Mouse (Mus musculus) midbrain, embryonic 10.5 days (tissue): ENCODE results near the gene Mapk10. TPM values are rescaled to one million over a fixed set of nuclear protein-coding genes. Genes with fewer than 3 reads are reported as not detected.
A peak's percentile ranks its signal among the peaks of the same experiment; 100 is the strongest.

Experiments used
- DNase-seq: peaks from one replicate; pipeline ENCODE4 v3.0.0-alpha.2; 2017; ENCODE audit warnings: low spot score
- H3K27ac ChIP-seq: fragments of 300-500 bp; sonication (generic); replicated peaks from 2 replicates; pipeline ENCODE4 v1.5.1; 2016; ENCODE audit warnings: mild to moderate bottlenecking
- H3K27me3 ChIP-seq: fragments of 300-500 bp; sonication (generic); 2 replicates; pipeline ENCODE4 v1.6.1; 2016; ENCODE audit warnings: low read depth, mild to moderate bottlenecking; ENCODE audit not compliant: poor library complexity, severe bottlenecking
- H3K36me3 ChIP-seq: fragments of 300-500 bp; sonication (generic); 2 replicates; pipeline ENCODE4 v1.6.1; 2016; ENCODE audit warnings: mild to moderate bottlenecking, moderate library complexity
- H3K4me1 ChIP-seq: fragments of 300-500 bp; sonication (generic); 2 replicates; pipeline ENCODE4 v1.6.1; 2016
- H3K4me3 ChIP-seq: fragments of 300-500 bp; sonication (generic); 2 replicates; pipeline ENCODE4 v1.5.1; 2016; ENCODE audit warnings: mild to moderate bottlenecking, moderate library complexity
- H3K9me3 ChIP-seq: fragments of 300-500 bp; sonication (generic); replicated peaks from 2 replicates; pipeline ENCODE4 v1.6.1; 2016; ENCODE audit warnings: mild to moderate bottlenecking
- WGBS: fragments of 180-500 bp; shearing (Covaris S2); methylation state at CpG from one replicate; pipeline ENCODE4 v1.1.7; 2016; 5-methylcytosine and 5-hydroxymethylcytosine counted together
- polyA plus RNA-seq: library from polyadenylated mRNA; unstranded; fragments of >200 nt; fragmentation: Nextera tagmentation; extraction: Ambion mirVana; gene quantifications from 2 replicates; pipeline ENCODE4 v1.2.1, GENCODE M21; 2016

Gene Mapk10
- polyA plus RNA-seq, 1 experiment from 2014 or later: 14.9 TPM

DNA sequence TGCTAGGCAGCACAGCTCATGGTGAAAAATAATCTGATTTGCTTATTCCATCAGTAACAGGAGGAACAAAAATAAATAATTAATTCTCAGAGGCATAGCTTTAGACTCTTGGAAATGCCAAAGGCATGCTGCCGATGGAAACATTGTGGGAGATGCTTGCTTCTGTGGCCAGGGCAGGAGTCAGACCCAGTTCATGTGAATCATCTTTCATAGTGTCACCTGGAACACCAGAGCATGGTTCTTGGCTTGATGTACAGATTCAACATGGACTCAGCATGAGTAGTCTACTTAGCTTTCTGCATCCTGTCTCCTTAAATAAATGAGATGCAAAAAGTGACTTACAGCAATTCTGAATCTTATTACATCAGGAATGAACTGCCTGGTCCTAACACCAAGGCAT, 109.0 kb downstream of the Mapk10 start:
- no peak overlapping the region for H3K27ac ChIP-seq
- no peak for DNase-seq
- no peak overlapping the region for H3K4me3 ChIP-seq
- H3K9me3 ChIP-seq: no peaks in the 10 kb centered on the region
- WGBS: 80% methylated on average over 1 of the region's 1 CpGs
- H3K36me3 ChIP-seq: no peaks in the 10 kb centered on the region
- H3K27me3 ChIP-seq: no peaks in the 10 kb centered on the region
- H3K4me1 ChIP-seq: peaks cover 4% of the 10 kb centered on the region; the same call in 1 of the 2 replicates

DNA sequence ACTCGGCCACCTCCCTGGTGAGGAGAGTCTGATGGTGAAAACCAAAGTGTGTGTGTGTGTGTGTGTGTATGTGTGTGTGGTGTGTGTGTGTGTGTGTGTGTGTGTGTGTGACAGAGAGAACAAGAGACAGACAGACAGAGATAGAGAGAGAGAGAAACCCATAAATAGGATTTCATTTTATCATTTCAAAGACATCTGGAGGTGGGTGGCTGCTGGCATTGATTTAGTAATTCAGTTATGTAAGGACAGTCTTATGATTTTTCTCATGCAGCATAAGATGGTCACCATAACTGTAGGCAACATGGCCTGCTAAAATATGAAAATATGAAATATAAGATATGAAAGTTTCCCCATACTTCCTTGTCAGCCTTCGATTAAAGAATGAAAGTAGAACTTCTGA, 117.0 kb downstream of the Mapk10 start:
- no peaks in the 10 kb centered on the region for H3K27me3 ChIP-seq
- no peak overlapping the region for H3K27ac ChIP-seq
- 90% methylated on average over 2 of the region's 2 CpGs for WGBS
- H3K4me3 ChIP-seq: no peak overlapping the region
- H3K36me3 ChIP-seq: no peaks in the 10 kb centered on the region
- H3K4me1 ChIP-seq: no peaks in the 10 kb centered on the region
- DNase-seq: no peak
- no peaks in the 10 kb centered on the region for H3K9me3 ChIP-seq

GRCm38 (mm10) chr5:103085844-103086243, 125.3 kb downstream of the Mapk10 start:
- H3K27me3 ChIP-seq: no peaks in the 10 kb centered on the region
- no peak overlapping the region for H3K4me3 ChIP-seq
- DNase-seq: no peak
- no peaks in the 10 kb centered on the region for H3K9me3 ChIP-seq
- no peak overlapping the region for H3K27ac ChIP-seq
- no peaks in the 10 kb centered on the region for H3K4me1 ChIP-seq
- WGBS: 88% methylated on average over 2 of the region's 2 CpGs
- H3K36me3 ChIP-seq: no peaks in the 10 kb centered on the region

DNA sequence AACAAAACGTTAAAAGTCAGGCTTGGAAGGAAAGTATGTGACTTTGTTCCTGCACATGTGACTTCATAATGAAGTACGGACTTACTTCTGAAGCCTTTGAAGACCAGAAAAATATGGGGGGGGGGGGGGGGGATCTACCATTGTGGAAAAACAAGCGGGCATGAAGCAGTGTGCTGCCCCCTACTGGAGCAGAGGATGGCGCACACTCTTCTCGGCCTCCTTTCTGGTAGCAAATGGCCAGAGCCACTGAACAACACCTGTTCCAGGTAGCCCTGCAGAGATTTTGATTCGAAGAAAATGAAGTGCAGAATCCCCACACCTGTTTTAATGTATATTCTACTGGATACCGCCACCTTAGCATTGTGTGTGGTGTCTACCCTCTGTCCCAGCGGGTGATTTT, 135.7 kb downstream of the Mapk10 start:
- no peak overlapping the region for H3K27ac ChIP-seq
- WGBS: 57% methylated on average over 8 of the region's 8 CpGs
- no peaks in the 10 kb centered on the region for H3K9me3 ChIP-seq
- H3K27me3 ChIP-seq: no peaks in the 10 kb centered on the region
- H3K4me1 ChIP-seq: peaks cover 10% of the 10 kb centered on the region
- H3K4me3 ChIP-seq: no peak overlapping the region
- no peak for DNase-seq
- H3K36me3 ChIP-seq: no peaks in the 10 kb centered on the region

DNA sequence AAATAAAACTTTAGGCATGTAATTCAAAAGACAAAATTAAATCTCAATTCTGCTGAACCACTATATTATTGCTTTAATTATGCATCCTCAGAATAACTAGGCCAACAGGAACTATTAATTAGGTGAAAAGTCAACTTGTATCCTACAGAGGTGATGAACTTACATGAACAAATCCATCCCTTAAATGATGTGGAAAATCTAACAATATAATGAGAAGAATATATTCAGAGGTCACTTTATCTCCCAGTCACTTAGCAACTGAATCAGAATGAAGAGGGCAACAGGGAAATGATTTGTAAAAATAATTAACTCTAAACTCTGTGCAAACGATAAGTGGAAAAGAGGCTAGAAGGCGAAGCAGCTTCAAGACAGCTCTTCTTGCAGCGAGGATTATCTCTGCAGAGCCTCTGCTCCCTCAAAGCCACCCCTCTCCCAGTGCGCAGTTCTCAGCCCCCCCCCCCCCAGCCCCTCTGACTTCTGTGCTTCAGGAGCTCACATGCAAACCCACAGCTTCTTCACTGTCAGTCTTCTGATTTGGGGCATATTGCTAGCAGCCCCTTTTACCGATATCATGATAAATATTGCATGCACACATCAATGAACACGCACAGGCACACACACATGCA, 138.8 kb downstream of the Mapk10 start:
- Histone ChIP-seq H3K36me3 (no peaks in the 10 kb centered on the region), H3K27me3 (no peaks in the 10 kb centered on the region), H3K4me3 (no peak overlapping the region), H3K27ac (no peak overlapping the region), H3K9me3 (no peaks in the 10 kb centered on the region), H3K4me1 (peaks cover 10% of the 10 kb centered on the region)
- no peak for DNase-seq
- 59% methylated on average over 5 of the region's 6 CpGs for WGBS

DNA sequence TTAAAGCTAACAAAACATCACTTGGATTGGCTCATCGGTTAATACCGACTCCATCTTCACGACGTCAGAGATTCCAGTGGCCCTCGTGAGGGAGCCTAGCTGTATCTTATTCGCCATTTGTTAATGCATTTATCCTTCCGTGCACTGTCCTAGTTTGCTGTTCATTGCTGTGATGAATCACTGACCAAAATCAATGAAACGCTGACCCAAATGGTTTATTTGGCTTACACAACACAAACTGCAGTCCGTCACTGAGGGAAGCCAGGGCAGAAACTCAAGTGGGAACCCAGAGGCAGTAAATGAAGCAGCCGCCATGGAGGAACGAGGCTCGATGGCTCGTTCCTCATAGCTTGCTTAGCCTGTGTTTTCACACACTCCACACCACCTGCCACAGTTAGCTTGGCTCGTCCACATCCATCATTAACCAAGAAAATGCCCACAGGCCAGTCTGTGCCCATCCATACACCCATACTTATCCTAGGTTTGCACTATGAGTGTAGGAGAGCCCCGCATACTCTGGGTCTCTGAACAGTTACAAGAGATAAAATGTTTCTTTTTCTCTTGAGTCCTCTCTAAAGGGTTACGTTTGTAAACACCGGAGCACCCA, 140.0 kb downstream of the Mapk10 start:
- Histone ChIP-seq H3K4me1 (peaks cover 10% of the 10 kb centered on the region), H3K36me3 (no peaks in the 10 kb centered on the region), H3K9me3 (no peaks in the 10 kb centered on the region), H3K27me3 (no peaks in the 10 kb centered on the region), H3K4me3 (no peak overlapping the region), H3K27ac (no peak overlapping the region)
- 94% methylated on average over 17 of the region's 17 CpGs for WGBS
- DNase-seq: no peak

DNA sequence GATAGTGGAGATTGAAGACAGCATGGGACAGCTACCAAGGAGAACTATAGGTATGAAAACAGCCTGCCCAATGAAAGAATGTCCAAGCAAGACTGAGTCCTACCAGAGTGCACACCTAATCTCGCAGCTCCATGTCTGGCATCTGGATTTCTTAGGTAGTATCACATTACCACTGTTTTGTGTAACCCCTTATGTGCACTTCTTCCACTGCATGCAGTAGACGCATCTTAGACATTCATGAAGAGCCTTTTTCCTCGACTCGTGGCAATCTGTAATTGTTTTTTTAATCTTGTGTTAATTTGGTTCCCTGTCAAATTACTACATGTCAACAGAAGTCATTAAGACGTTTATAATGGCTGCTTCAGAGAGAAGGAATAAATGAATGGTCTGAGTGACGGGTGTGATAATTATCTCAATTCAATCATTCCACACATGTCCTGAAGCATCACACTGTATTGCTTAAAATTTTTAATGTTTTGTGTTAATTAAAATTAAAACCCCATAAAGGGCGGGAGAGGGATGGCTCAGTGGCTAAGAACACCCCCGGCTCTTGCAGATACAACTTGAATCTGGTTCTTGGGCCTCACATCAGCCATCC, 160.7 kb downstream of the Mapk10 start:
- H3K9me3 ChIP-seq: no peaks in the 10 kb centered on the region
- no peaks in the 10 kb centered on the region for H3K36me3 ChIP-seq
- no peaks in the 10 kb centered on the region for H3K4me1 ChIP-seq
- 79% methylated on average over 8 of the region's 8 CpGs for WGBS
- DNase-seq: no peak
- H3K4me3 ChIP-seq: no peak overlapping the region
- H3K27me3 ChIP-seq: no peaks in the 10 kb centered on the region
- H3K27ac ChIP-seq: no peak overlapping the region

- Histone ChIP-seq H3K4me3 (no peak overlapping the region), H3K27ac (no peak overlapping the region), H3K27me3 (no peaks in the 10 kb centered on the region), H3K4me1 (no peaks in the 10 kb centered on the region), H3K36me3 (no peaks in the 10 kb centered on the region), H3K9me3 (no peaks in the 10 kb centered on the region)
- no peak for DNase-seq
- 87% methylated on average over 4 of the region's 4 CpGs for WGBS
Observed at GRCm38 (mm10) chr5:103048011-103048410, 163.1 kb downstream of the Mapk10 start.

DNA sequence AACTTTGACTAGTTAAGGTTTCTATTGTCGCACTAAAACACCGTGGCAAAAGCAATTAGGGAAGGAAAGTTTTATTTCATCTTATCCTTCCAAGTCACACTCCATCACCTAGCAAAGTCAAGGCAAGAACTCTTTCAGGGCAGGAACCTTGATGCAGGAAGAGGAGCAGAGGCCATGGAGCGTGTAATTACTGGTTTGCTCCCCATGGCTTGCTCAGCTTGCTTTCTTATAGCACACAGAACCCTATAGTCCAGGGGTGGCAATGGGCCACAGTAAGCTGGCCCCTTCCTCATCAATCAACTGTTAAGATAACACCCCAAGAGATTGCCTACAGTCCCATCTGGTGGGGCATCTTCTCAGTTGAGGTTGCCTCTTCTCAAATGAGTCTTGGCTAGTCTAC, 173.4 kb downstream of the Mapk10 start:
- H3K9me3 ChIP-seq: no peaks in the 10 kb centered on the region; the same call in 1 of the 2 replicates
- H3K36me3 ChIP-seq: 0 out of 2 replicates have a peak, but pooled peaks cover 4% of the 10 kb centered on the region
- H3K4me3 ChIP-seq: no peak overlapping the region
- WGBS: 93% methylated on average over 3 of the region's 3 CpGs
- H3K4me1 ChIP-seq: no peaks in the 10 kb centered on the region
- DNase-seq: no peak
- H3K27ac ChIP-seq: no peak overlapping the region
- H3K27me3 ChIP-seq: no peaks in the 10 kb centered on the region

- WGBS: 70% methylated on average over 13 of the region's 13 CpGs
- no peaks in the 10 kb centered on the region for H3K27me3 ChIP-seq
- no peak overlapping the region for H3K27ac ChIP-seq
- H3K4me3 ChIP-seq: no peak overlapping the region
- peaks cover 6% of the 10 kb centered on the region; the same call in 1 of the 2 replicates for H3K4me1 ChIP-seq
- DNase-seq: no peak
- H3K36me3 ChIP-seq: no peaks in the 10 kb centered on the region
- no peaks in the 10 kb centered on the region for H3K9me3 ChIP-seq
Observed at GRCm38 (mm10) chr5:103028940-103029621, 182.1 kb downstream of the Mapk10 start.

DNA sequence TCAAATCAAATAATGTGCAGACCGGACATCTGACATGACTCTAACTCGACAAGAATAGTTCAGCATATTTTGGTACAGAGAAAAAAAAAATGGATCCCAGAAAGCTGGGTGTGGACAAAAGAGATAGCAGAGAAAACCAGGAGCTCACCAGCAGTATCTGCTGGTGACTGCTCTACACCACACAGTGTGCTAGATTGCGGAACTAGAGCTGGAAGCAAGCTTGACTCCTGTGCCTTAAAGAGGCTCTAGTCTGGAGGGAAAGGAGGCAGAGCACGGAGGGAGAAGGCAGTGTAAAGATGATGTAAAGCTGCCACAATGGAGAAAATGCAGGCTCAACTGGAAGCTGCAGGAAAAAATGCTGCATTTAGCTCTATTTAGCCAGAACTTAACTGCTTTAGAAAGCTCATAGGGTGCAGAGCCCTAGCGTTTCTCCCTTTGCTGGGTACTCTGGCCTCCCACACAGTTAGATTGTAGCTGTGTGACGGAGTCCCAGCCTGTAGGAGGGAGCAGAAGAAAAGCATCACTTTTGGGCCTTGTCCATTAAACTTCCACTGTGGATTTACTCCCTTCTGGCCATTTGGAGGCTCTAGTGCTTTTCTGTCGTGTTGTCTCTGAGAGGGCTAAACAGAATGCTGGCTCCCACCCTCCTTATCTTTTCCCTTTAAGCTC, 188.5 kb downstream of the Mapk10 start:
- DNase-seq: no peak
- no peaks in the 10 kb centered on the region for H3K36me3 ChIP-seq
- peaks cover 39% of the 10 kb centered on the region for H3K4me1 ChIP-seq
- WGBS: 72% methylated on average over 7 of the region's 7 CpGs
- H3K27me3 ChIP-seq: no peaks in the 10 kb centered on the region
- no peak overlapping the region for H3K4me3 ChIP-seq
- H3K27ac ChIP-seq: peak overlapping the region; percentile 39; the same call in 1 of the 2 replicates
- no peaks in the 10 kb centered on the region for H3K9me3 ChIP-seq

GRCm38 (mm10) chr5:103021479-103021878, 189.7 kb downstream of the Mapk10 start:
- Histone ChIP-seq H3K36me3 (no peaks in the 10 kb centered on the region), H3K4me1 (peaks cover 39% of the 10 kb centered on the region), H3K9me3 (no peaks in the 10 kb centered on the region), H3K27me3 (no peaks in the 10 kb centered on the region), H3K4me3 (no peak overlapping the region), H3K27ac (peak overlapping the region; percentile 49; the same call in 1 of the 2 replicates)
- 87% methylated on average over 8 of the region's 8 CpGs for WGBS
- DNase-seq: no peak
